Mouse (Mus musculus) inflammation-experienced regulatory T-cells, adult 6 months (primary cell): ENCODE measurements around the gene Tmem128. TPM values are rescaled to one million over a fixed set of nuclear protein-coding genes. Genes with fewer than 3 reads are reported as not detected.

Experiments used
- ATAC-seq: one replicate; pipeline ENCODE4 v1.8.0; 2017
- polyA plus RNA-seq, 3 experiments: library from polyadenylated mRNA; unstranded; fragments of 100-300 nt; shearing (Covaris generic); gene quantifications; one replicate each; pipeline ENCODE4 v1.2.1; 2017

Tmem128 gene
- polyA plus RNA-seq, 3 experiments from 2014 or later: 101 to 125 (median 113) TPM

- ATAC-seq: no peak
Observed at GRCm38 (mm10) chr5:38277936-38278600, 18.1 kb downstream of the Tmem128 start.

- no peak for ATAC-seq
Observed at GRCm38 (mm10) chr5:38280075-38280474, 20.1 kb downstream of the Tmem128 start.

GRCm38 (mm10) chr5:38285724-38286123, 25.7 kb downstream of the Tmem128 start:
- ATAC-seq: no peak

DNA sequence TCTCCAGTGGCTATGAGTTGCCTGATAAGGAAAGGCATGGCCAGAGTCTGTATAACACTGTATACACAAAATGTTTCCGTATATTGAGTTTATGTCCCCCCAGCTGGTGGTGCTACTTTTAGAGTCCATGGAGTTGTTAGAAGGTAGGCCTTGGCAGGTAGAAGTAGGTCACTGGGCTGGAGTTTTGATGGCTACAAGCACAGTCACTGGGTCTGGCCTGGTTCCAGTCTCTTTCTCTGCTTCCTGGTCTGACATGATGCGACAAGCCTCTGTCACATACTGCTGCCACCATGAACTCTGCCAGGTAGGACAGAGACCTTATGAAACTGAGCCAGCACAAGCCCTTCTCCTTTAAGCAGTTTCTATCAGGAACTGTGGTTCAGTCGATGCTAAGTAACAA, 28.5 kb downstream of the Tmem128 start:
- no peak for ATAC-seq

DNA sequence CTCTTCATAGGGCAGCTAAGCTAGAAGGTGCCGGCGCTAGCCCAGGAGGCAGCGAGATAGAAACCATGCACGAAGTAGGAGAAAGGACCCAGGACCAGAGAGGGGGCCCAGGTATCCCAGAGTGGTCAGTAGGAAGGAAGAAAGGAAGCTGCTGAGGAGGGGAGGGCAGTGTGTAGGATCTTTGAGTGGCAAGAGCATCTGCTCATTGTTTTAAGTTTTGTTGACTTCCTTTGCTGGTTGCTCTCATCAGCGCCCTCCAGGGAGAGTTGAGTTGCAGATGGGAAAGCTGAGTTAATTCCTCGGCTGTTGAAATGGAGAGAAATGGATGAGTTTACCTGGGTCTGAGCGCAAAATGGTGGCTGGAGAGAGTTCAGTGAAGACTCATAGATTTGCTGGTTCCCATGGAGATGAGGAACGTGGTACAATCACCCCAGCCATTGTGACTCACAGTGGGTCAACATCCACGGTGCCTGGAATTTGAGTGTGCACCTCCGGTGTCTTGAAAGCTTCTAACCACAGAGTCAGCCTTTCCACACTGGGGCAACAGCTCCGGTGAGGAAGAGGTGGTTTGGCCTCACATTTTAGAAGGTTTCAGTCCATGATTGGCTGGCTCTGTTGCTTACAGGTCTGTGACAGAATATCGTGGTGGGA, 41.9 kb downstream of the Tmem128 start:
- no peak for ATAC-seq

DNA sequence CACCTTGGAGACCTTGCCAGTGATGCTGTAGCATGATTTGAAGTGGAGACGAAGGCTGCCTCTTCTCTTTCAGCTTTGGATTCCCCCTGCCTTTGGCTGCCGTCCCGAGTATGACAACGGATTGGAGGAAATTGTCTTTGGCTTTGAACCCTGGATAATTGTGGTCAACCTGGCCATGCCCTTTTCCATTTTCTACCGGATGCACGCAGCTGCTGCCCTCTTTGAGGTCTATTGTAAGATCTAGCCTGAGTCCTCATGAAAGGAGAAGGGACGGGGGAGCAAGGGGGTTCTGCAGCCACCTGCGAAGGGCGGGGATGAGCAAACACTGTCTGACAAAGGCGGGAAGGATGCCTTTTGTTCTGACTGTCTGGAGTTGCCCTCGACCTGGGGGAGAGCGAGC, 42.7 kb downstream of the Tmem128 start:
- no peak for ATAC-seq

- no peak for ATAC-seq
Observed at GRCm38 (mm10) chr5:38305241-38305640, 45.3 kb downstream of the Tmem128 start.

DNA sequence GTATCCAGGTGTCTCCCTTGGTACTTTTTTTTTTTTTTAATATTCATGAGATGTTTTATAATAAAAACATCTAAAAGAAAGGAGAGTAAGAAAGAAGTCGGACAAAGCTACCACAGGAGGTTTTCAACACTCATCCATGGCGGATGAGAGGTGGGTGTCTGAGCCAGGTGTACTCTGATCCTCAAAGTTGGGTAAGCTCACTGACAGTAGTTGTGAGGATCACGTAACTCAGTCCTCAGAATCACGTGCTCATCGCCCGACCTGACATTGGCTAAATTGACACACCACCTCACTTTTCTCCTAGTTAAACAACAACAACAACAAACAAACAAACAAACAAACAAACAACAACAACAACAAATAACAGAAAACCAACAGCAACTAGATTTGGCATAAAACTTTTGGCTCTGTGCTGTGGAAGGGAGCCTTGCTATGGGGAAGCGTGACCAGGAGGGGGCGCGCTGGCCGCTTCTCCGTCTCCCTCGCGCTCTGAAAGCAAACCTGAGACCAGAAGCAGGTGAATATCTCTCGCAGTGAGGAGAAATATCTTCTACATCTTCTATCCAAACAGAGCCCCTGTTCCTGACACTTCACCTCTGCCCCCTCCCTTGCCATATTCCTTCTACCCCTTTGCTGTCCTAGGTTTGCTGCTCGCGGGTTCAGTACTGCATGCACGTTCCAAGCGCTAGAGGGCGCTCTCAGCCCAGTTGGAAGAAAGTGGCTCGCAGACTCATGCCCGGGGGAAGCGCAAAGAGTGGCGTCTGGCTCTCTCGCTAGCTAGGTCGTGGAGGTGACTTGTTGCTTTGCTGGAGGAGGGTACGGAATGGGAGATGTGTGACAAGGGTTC, 47.5 kb downstream of the Tmem128 start:
- peak; percentile 89 for ATAC-seq

- no peak for ATAC-seq
Observed at GRCm38 (mm10) chr5:38308873-38309272, 48.9 kb downstream of the Tmem128 start.

DNA sequence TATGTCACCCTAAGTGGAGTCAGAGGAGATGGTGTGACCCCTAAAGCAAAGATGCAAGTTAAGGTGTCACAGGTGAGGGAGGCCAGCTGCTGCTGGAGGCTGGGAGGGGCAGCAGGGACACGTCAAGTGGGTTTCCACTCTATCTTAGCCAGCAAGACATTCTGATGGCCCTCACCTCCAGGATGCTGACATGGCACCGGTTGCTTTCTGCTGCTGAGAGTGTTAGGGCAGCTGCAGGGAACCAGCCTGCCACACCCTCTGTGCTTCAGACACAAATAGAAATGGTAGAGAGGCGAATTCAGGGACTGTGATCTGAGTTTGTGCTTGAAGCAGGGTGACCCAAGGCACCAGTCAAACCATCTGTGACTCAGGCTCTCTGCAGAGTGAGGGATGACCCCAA, 49.8 kb downstream of the Tmem128 start:
- ATAC-seq: no peak

Other genes with a start within 250 kb of the Tmem128 start
- gene Stx18, start 221.4 kb upstream of the Tmem128 start, polyA plus RNA-seq: 10 to 100 TPM; 22.4 to 29.8 (median 25.4) TPM
- under 1 TPM; 0.34 to 0.98 (median 0.55) TPM for gene Nsg1, start 100.3 kb upstream of the Tmem128 start, polyA plus RNA-seq
- 10 to 100 TPM; 10.7 to 17.4 (median 15.3) TPM for gene Zbtb49, start 39.7 kb upstream of the Tmem128 start, polyA plus RNA-seq
- gene Lyar, start 39.7 kb upstream of the Tmem128 start, polyA plus RNA-seq: 10 to 100 TPM; 49.7 to 59.4 (median 50.8) TPM
- not detected for gene Otop1, start 15.8 kb downstream of the Tmem128 start, polyA plus RNA-seq
- under 1 TPM in 1 of 3 experiments, not detected in 2; 0.13 TPM for gene Drd5, start 59.2 kb downstream of the Tmem128 start, polyA plus RNA-seq
- 10 to 100 TPM in 1 of 3 experiments, 1 to 10 TPM in 2; 7.6 to 10.5 (median 8.7) TPM for gene Slc2a9, start 243.0 kb downstream of the Tmem128 start, polyA plus RNA-seq